8 mouse cellular contexts compared by ENCODE assay signal in genomic region chrX:53975545-53976272, GRCm38 (mm10).
DNase-seq lines count a peak whose midpoint lies in the region; ATAC-seq and TF ChIP-seq lines count a peak whose summit lies in the region.

No protein-coding gene starts in this region.

- no peaks in the 10 kb centered on the region for H3K9me3 ChIP-seq in lung, postnatal 0 days (ENCODE audit: low read length)
- H3K9me3 ChIP-seq in forebrain, embryonic 16.5 days (ENCODE audit: control insufficient read depth, low read length), result no peaks in the 10 kb centered on the region
- no peaks in the 10 kb centered on the region for H3K9me3 ChIP-seq in liver, embryonic 13.5 days (replicated peaks)
- no peaks in the 10 kb centered on the region for H3K9me3 ChIP-seq in stomach, embryonic 16.5 days (replicated peaks; ENCODE audit: control insufficient read depth, low read length)

- no peaks in the 10 kb centered on the region for H3K4me1 ChIP-seq in lung, postnatal 0 days (ENCODE audit: insufficient read depth, low read depth, low read length)
- peaks cover 15% of the 10 kb centered on the region for H3K4me1 ChIP-seq in forebrain, embryonic 16.5 days (replicated peaks; ENCODE audit: control insufficient read depth, insufficient read depth, low read length)
- no peaks in the 10 kb centered on the region for H3K4me1 ChIP-seq in liver, embryonic 13.5 days (replicated peaks)
- no peaks in the 10 kb centered on the region for H3K4me1 ChIP-seq in stomach, embryonic 16.5 days (ENCODE audit: control insufficient read depth, insufficient read depth, low read length)

- ATAC-seq in lung, postnatal 0 days, result no peak
- peak; percentile 28; the same call in 1 of the 2 replicates for ATAC-seq in forebrain, embryonic 16.5 days
- ATAC-seq in liver, embryonic 13.5 days (ENCODE audit: low read depth), result no peak
- ATAC-seq in stomach, embryonic 16.5 days (ENCODE audit: insufficient read depth, low FRiP score), result no peak

- H3K9ac ChIP-seq in lung, postnatal 0 days (replicated peaks; ENCODE audit: low read depth), result no peak overlapping the region
- H3K9ac ChIP-seq in forebrain, embryonic 16.5 days (replicated peaks; ENCODE audit: low read depth, low read length), result no peak overlapping the region
- H3K9ac ChIP-seq in liver, embryonic 13.5 days, result no peak overlapping the region
- H3K9ac ChIP-seq in stomach, embryonic 16.5 days (ENCODE audit: low read length), result no peak overlapping the region

- no peak for TF ChIP-seq EP300 in lung, postnatal 0 days (IDR thresholded peaks at IDR 0.05)

- H3K27ac ChIP-seq in lung, postnatal 0 days (ENCODE audit: low read length), result no peak overlapping the region
- no peak overlapping the region for H3K27ac ChIP-seq in forebrain, embryonic 16.5 days (ENCODE audit: low read length)
- H3K27ac ChIP-seq in liver, embryonic 13.5 days, result no peak overlapping the region
- H3K27ac ChIP-seq in stomach, embryonic 16.5 days (ENCODE audit: low read length), result no peak overlapping the region

- no peak for TF ChIP-seq CTCF in lung, postnatal 0 days (IDR thresholded peaks at IDR 0.05)

- WGBS in lung, postnatal 0 days, result 15% methylated on average over 17 of the region's 28 CpGs
- WGBS in forebrain, embryonic 16.5 days, result 14% methylated on average over 27 of the region's 28 CpGs
- 18% methylated on average over 28 of the region's 28 CpGs for WGBS in liver, embryonic 13.5 days (ENCODE audit: insufficient replicate concordance)
- WGBS in stomach, embryonic 16.5 days, result 15% methylated on average over 26 of the region's 28 CpGs

- peak overlapping the region; percentile 23 for H3K4me3 ChIP-seq in lung, postnatal 0 days (ENCODE audit: low read depth, low read length)
- peak overlapping the region; percentile 37 for H3K4me3 ChIP-seq in forebrain, embryonic 16.5 days (replicated peaks; ENCODE audit: low read length)
- H3K4me3 ChIP-seq in liver, embryonic 13.5 days (replicated peaks), result no peak overlapping the region
- peak overlapping the region; percentile 43 for H3K4me3 ChIP-seq in stomach, embryonic 16.5 days (replicated peaks; ENCODE audit: low read length)

- H3K4me2 ChIP-seq in lung, postnatal 0 days (replicated peaks; ENCODE audit: low read depth, low read length), result peak overlapping the region; percentile 56
- peak overlapping the region; percentile 64 for H3K4me2 ChIP-seq in forebrain, embryonic 16.5 days (ENCODE audit: low read length)
- H3K4me2 ChIP-seq in liver, embryonic 13.5 days, result peak overlapping the region; percentile 41
- H3K4me2 ChIP-seq in stomach, embryonic 16.5 days (ENCODE audit: low read depth, low read length), result peak overlapping the region; percentile 61

- H3K27me3 ChIP-seq in lung, postnatal 0 days (replicated peaks; ENCODE audit: insufficient read depth, low read length), result no peaks in the 10 kb centered on the region
- no peaks in the 10 kb centered on the region for H3K27me3 ChIP-seq in forebrain, embryonic 16.5 days (replicated peaks; ENCODE audit: control insufficient read depth, insufficient read depth, low read length)
- H3K27me3 ChIP-seq in liver, embryonic 13.5 days, result peaks cover 25% of the 10 kb centered on the region
- H3K27me3 ChIP-seq in stomach, embryonic 16.5 days (ENCODE audit: control insufficient read depth, insufficient read depth, low read length), result no peaks in the 10 kb centered on the region

- no peak for DNase-seq in lung, postnatal 0 days (ENCODE audit: low spot score)
- DNase-seq in lung, postnatal 25 days (ENCODE audit: low spot score), result no peak
- no peak for DNase-seq in liver, embryonic 13.5 days
- no peak for DNase-seq in cerebellum, adult 8-10 months
- DNase-seq in layer of hippocampus, postnatal 36 days, result no peak
- DNase-seq in natural killer cell, adult 2 months (ENCODE audit: low spot score in 2 of 2), result no peak

- H3K36me3 ChIP-seq in lung, postnatal 0 days (ENCODE audit: insufficient read depth, low read length), result no peaks in the 10 kb centered on the region
- no peaks in the 10 kb centered on the region for H3K36me3 ChIP-seq in forebrain, embryonic 16.5 days (ENCODE audit: control insufficient read depth, insufficient read depth)
- H3K36me3 ChIP-seq in liver, embryonic 13.5 days, result no peaks in the 10 kb centered on the region
- no peaks in the 10 kb centered on the region for H3K36me3 ChIP-seq in stomach, embryonic 16.5 days (ENCODE audit: control insufficient read depth, insufficient read depth, low read length)
